Mouse (Mus musculus): ENCODE results near the gene Ugt3a2. TPM values are rescaled to one million over a fixed set of nuclear protein-coding genes. Genes with fewer than 3 reads are reported as not detected.

Ugt3a2 gene
- polyA plus RNA-seq, 1 experiment: not detected

GRCm38 (mm10) chr15:9376281-9376680 is 40.9 kb downstream of the Ugt3a2 start:
- Histone ChIP-seq H3K4me1 (ENCODE audit: control insufficient read depth, insufficient read depth, low read length) (no peaks in the 10 kb centered on the region), H3K27ac (ENCODE audit: insufficient read depth, low read depth, low read length) (no peak overlapping the region), H3K4me3 (ENCODE audit: insufficient read depth, low read depth, low read length) (no peak overlapping the region)
- TF ChIP-seq POLR2A (IDR thresholded peaks at IDR 0.05; ENCODE audit: insufficient read depth, low read depth, low read length) (no peak), CTCF (IDR thresholded peaks at IDR 0.05; ENCODE audit: insufficient read depth, low read depth, low read length) (no peak)
- WGBS: 81% methylated on average over 7 of the region's 7 CpGs

- Histone ChIP-seq H3K4me1 (ENCODE audit: control insufficient read depth, insufficient read depth, low read length) (no peaks in the 10 kb centered on the region), H3K27ac (ENCODE audit: insufficient read depth, low read depth, low read length) (no peak overlapping the region), H3K4me3 (ENCODE audit: insufficient read depth, low read depth, low read length) (no peak overlapping the region)
- 94% methylated on average over 3 of the region's 3 CpGs for WGBS
- no peak for TF ChIP-seq CTCF (IDR thresholded peaks at IDR 0.05; ENCODE audit: insufficient read depth, low read depth, low read length)
- no peak for TF ChIP-seq POLR2A (IDR thresholded peaks at IDR 0.05; ENCODE audit: insufficient read depth, low read depth, low read length)
Measured at GRCm38 (mm10) chr15:9409475-9409874, 74.1 kb downstream of the Ugt3a2 start.

Other genes with a start within 250 kb of the Ugt3a2 start
- not detected in 2 replicates for gene Lmbrd2, start 195.0 kb upstream of the Ugt3a2 start, polyA plus RNA-seq (2012; ENCODE audit: insufficient read depth, insufficient read length, low replicate concordance, missing spikeins)
- gene Skp2, start 180.1 kb upstream of the Ugt3a2 start, polyA plus RNA-seq (2012; ENCODE audit: insufficient read depth, insufficient read length, low replicate concordance, missing spikeins): not detected in 2 replicates
- gene Ugt3a1, start 58.7 kb upstream of the Ugt3a2 start, polyA plus RNA-seq (2012; ENCODE audit: insufficient read depth, insufficient read length, low replicate concordance, missing spikeins): not detected in 2 replicates
- gene Capsl, start 100.5 kb downstream of the Ugt3a2 start, polyA plus RNA-seq (2012; ENCODE audit: insufficient read depth, insufficient read length, low replicate concordance, missing spikeins): not detected in 2 replicates
- gene Il7r, start 194.6 kb downstream of the Ugt3a2 start, polyA plus RNA-seq (2012; ENCODE audit: insufficient read depth, insufficient read length, low replicate concordance, missing spikeins): not detected in 2 replicates